Mouse (Mus musculus) liver, adult 2 months (tissue): ENCODE data around the gene Bmpr1b. TPM values are rescaled to one million over a fixed set of nuclear protein-coding genes. Genes with fewer than 3 reads are reported as not detected.
A peak's percentile ranks its signal among the peaks of the same experiment; 100 is the strongest.
"Not testable (repeated sequence)": the region's sequence is repeated elsewhere in the genome, so short reads cannot be mapped to it uniquely, and the experiment has no call there.

Experiments used
- DNase-seq: peaks from one replicate; pipeline ENCODE4 v3.0.0-alpha.2; 2011; ENCODE audit warnings: low read depth, low spot score; ENCODE audit errors: extremely low read depth
- H3K27ac ChIP-seq: fragments of 200-500 bp; replicated peaks from 2 replicates; pipeline ENCODE4 v1.5.1; 2012; ENCODE audit warnings: low read depth, mild to moderate bottlenecking, control low read depth, inconsistent platforms, low read length; ENCODE audit not compliant: insufficient read depth
- H3K27me3 ChIP-seq: fragments of 200-500 bp; 2 replicates; pipeline ENCODE4 v1.6.1; 2012; ENCODE audit warnings: mild to moderate bottlenecking, moderate library complexity, low read length, inconsistent platforms; ENCODE audit not compliant: control insufficient read depth, insufficient read depth
- H3K36me3 ChIP-seq: fragments of 200-500 bp; 2 replicates; pipeline ENCODE4 v1.6.1; 2012; ENCODE audit warnings: low read length, inconsistent platforms; ENCODE audit not compliant: control insufficient read depth, insufficient read depth
- H3K4me1 ChIP-seq: fragments of 200-500 bp; 2 replicates; pipeline ENCODE4 v1.6.1; 2011; ENCODE audit warnings: low read length; ENCODE audit not compliant: control insufficient read depth, insufficient read depth
- H3K4me3 ChIP-seq: fragments of 200-500 bp; 2 replicates; pipeline ENCODE4 v1.5.1; 2011; ENCODE audit warnings: low read depth, mild to moderate bottlenecking, control low read depth, low read length, moderate library complexity; ENCODE audit not compliant: insufficient read depth
- H3K79me2 ChIP-seq: fragments of 200-500 bp; 2 replicates; pipeline ENCODE4 v1.6.1; 2012; ENCODE audit warnings: inconsistent platforms, mild to moderate bottlenecking, low read length, moderate library complexity; ENCODE audit not compliant: control insufficient read depth, insufficient read depth
- H3K9ac ChIP-seq: fragments of 200-500 bp; 2 replicates; pipeline ENCODE4 v1.6.1; 2012; ENCODE audit warnings: low read depth, mild to moderate bottlenecking, control low read depth, inconsistent platforms, low read length
- CTCF ChIP-seq: fragments of 200-500 bp; IDR thresholded peaks from 2 replicates; pipeline ENCODE4 v1.5.1; 2011; ENCODE audit warnings: low read depth, low read length, control low read depth
- POLR2A ChIP-seq: fragments of 200-500 bp; IDR thresholded peaks from 2 replicates; pipeline ENCODE4 v1.6.1; 2011; ENCODE audit warnings: low read length, control low read depth; ENCODE audit not compliant: insufficient read depth; ENCODE audit errors: extremely low read depth
- WGBS: fragments of 180-500 bp; shearing (Covaris S2); methylation state at CpG from one replicate; pipeline ENCODE4 v1.1.7; 2018; 5-methylcytosine and 5-hydroxymethylcytosine counted together
- polyA plus RNA-seq: library from polyadenylated mRNA; depleted of rRNA; stranded (reverse); fragments of >200 nt; gene quantifications from 2 replicates; pipeline ENCODE4 v1.2.3, GENCODE M21; 2012
- total RNA-seq: library from RNA; depleted of rRNA; stranded (reverse); fragments of >200 nt; gene quantifications from 2 replicates; pipeline ENCODE4 v1.2.3, GENCODE M21; 2014

Bmpr1b gene
- total and polyA plus RNA-seq, 2 experiments: not detected

- no peak overlapping the region for H3K4me3 ChIP-seq
- H3K36me3 ChIP-seq: no peaks in the 10 kb centered on the region
- H3K9ac ChIP-seq: no peak overlapping the region
- WGBS: 85% methylated on average over 3 of the region's 3 CpGs
- H3K27ac ChIP-seq: no peak overlapping the region
- no peaks in the 10 kb centered on the region for H3K79me2 ChIP-seq
- H3K4me1 ChIP-seq: no peaks in the 10 kb centered on the region
- TF ChIP-seq POLR2A (no peak), CTCF (no peak)
- no peaks in the 10 kb centered on the region; the same call in 1 of the 2 replicates for H3K27me3 ChIP-seq
- DNase-seq: no peak
Observed at GRCm38 (mm10) chr3:142206316-142206715, 37.1 kb upstream of the Bmpr1b start.

DNA sequence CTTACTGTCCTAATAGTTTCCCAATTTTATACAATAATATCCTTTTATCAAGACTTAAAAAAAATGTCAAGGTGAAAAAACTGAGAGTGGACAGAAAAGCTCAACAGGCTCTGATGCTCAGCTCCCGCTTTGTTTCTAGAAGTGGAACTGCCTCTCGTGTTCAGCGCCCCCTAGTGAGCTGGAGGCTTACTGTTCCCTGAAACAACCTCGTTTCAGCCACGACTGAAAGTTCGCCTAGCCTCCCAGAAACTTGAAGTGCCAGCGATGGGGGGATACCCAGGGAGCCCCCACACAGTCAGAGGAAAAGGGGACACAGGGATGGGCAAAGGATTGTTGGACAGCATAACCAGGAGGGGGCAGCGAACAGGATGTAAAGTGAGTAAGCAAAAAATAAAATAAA is 26.9 kb upstream of the Bmpr1b start:
- no peaks in the 10 kb centered on the region for H3K79me2 ChIP-seq
- TF ChIP-seq CTCF (peak; percentile 26; the same call in 1 of the 2 replicates), POLR2A (no peak)
- 84% methylated on average over 8 of the region's 8 CpGs for whole genome bisulfite sequencing

DNA sequence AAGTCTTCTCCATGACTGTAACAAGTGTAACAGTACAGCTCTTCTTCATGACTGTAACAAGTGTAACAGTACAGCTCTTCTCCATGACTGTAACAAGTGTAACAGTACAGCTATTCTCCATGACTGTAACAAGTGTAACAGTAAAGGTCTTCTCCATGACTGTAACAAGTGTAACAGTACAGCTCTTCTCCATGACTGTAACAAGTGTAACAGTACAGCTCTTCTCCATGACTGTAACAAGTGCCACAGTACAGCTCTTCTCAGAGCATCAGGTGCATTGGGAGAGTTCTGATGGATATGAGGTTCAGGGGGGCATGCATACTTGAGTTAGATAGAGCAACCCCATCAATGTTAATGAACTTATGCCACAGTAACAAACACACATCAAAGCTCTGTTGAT is 22.4 kb upstream of the Bmpr1b start:
- H3K79me2 ChIP-seq, H3K9ac ChIP-seq, H3K4me1 ChIP-seq, H3K27ac ChIP-seq, H3K36me3 ChIP-seq, H3K27me3 ChIP-seq, H3K4me3 ChIP-seq: not testable (repeated sequence)
- DNase-seq: peak; percentile 3

More for the DNA sequence above, 26.9 kb upstream of the Bmpr1b start:
- no peaks in the 10 kb centered on the region for H3K27me3 ChIP-seq
- DNase-seq: no peak
- no peaks in the 10 kb centered on the region for H3K4me1 ChIP-seq
- no peak overlapping the region for H3K4me3 ChIP-seq
- H3K27ac ChIP-seq: no peak overlapping the region
- no peaks in the 10 kb centered on the region for H3K36me3 ChIP-seq
- no peak overlapping the region for H3K9ac ChIP-seq

DNA sequence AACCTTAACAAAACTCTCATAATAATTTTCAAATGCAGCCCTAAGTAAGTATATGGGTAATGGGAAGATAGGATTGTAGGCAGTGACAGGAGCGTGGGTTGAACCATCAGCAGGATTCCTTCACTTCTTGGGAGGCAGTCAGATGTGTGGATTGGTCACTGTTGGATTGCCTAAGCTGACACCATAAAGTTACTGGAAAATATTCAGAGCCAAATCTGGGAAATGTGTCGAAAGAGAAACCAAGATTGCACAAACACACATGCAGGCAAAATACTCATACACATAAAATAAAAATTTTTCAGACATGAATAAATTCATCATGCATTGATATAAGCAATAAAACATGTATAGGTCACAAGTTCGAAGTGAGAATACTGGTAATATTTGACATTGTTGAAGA is 17.3 kb upstream of the Bmpr1b start:
- H3K4me1 ChIP-seq: no peaks in the 10 kb centered on the region
- TF ChIP-seq POLR2A (no peak), CTCF (no peak)
- H3K36me3 ChIP-seq: no peaks in the 10 kb centered on the region
- H3K27me3 ChIP-seq: no peaks in the 10 kb centered on the region
- no peak overlapping the region for H3K27ac ChIP-seq
- H3K79me2 ChIP-seq: no peaks in the 10 kb centered on the region
- no peak for DNase-seq
- no peak overlapping the region for H3K4me3 ChIP-seq
- no peak overlapping the region for H3K9ac ChIP-seq
- WGBS: 78% methylated on average over 3 of the region's 3 CpGs

GRCm38 (mm10) chr3:142173996-142174395 is 4.8 kb upstream of the Bmpr1b start:
- H3K4me1 ChIP-seq: no peaks in the 10 kb centered on the region
- H3K9ac ChIP-seq: no peak overlapping the region
- 83% methylated on average over 4 of the region's 4 CpGs for WGBS
- peaks cover 4% of the 10 kb centered on the region for H3K27me3 ChIP-seq
- no peak for DNase-seq
- H3K27ac ChIP-seq: no peak overlapping the region
- H3K79me2 ChIP-seq: no peaks in the 10 kb centered on the region
- no peak overlapping the region for H3K4me3 ChIP-seq
- TF ChIP-seq POLR2A (no peak), CTCF (no peak)
- no peaks in the 10 kb centered on the region for H3K36me3 ChIP-seq

DNA sequence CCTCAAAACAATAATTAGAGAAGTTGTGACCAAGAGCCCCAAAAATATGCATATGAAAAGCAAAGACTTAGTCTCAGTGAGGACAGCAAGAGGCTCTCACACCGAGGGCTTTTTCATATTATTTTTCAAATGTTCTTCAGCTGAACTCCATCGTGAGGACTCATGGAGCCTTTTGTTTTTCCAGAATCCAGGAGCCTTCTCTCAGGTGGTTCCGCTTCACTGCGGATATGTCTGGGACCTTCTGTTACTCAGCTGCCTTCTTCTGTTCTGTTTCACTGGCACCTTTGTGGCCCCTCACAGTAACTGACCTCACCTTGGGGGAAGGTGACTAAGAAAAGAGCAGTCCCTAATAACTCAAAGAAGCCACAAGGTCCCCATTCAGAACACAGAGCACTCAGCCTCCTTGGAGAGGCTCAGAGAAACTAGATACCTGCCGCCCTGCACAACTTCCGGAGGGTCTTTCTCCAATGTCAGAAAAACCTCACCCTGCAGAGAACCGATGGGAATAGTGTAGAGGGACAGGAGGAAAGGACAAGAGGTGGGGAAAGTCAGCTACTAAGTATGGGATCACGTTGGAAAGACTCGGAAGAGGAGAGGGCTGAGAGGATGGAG is 868 bp downstream of the Bmpr1b start:
- Histone ChIP-seq H3K4me1 (no peaks in the 10 kb centered on the region), H3K79me2 (no peaks in the 10 kb centered on the region), H3K27me3 (peaks cover 12% of the 10 kb centered on the region), H3K4me3 (no peak overlapping the region; the same call in 1 of the 2 replicates), H3K27ac (no peak overlapping the region), H3K9ac (no peak overlapping the region), H3K36me3 (no peaks in the 10 kb centered on the region)
- DNase-seq: no peak
- 16% methylated on average over 9 of the region's 9 CpGs for WGBS
- TF ChIP-seq POLR2A: no peak
- no peak for TF ChIP-seq CTCF
